Mouse (Mus musculus) thymus, adult 2 months (tissue): ENCODE measurements around the gene Ppp4r2. TPM values are rescaled to one million over a fixed set of nuclear protein-coding genes. Genes with fewer than 3 reads are reported as not detected.
A peak's percentile ranks its signal among the peaks of the same experiment; 100 is the strongest.

ENCODE experiments used
- DNase-seq: peaks from one replicate; pipeline ENCODE4 v3.0.0; 2021
- H3K27ac ChIP-seq: fragments of 200-500 bp; 2 replicates; pipeline ENCODE4 v1.5.1; 2012; ENCODE audit warnings: low read length, control low read depth; ENCODE audit not compliant: control insufficient read depth, insufficient read depth
- H3K27me3 ChIP-seq: fragments of 200-500 bp; 2 replicates; pipeline ENCODE4 v1.6.1; 2012; ENCODE audit warnings: mild to moderate bottlenecking, low read length, moderate library complexity, mixed read lengths; ENCODE audit not compliant: control insufficient read depth, insufficient read depth
- H3K36me3 ChIP-seq: fragments of 200-500 bp; 2 replicates; pipeline ENCODE4 v1.6.1; 2012; ENCODE audit warnings: mild to moderate bottlenecking, low read length, moderate library complexity; ENCODE audit not compliant: control insufficient read depth, insufficient read depth
- H3K4me1 ChIP-seq: fragments of 200-500 bp; replicated peaks from 2 replicates; pipeline ENCODE4 v1.6.1; 2012; ENCODE audit warnings: low read length; ENCODE audit not compliant: control insufficient read depth, insufficient read depth
- H3K4me3 ChIP-seq: fragments of 200-500 bp; 2 replicates; pipeline ENCODE4 v1.5.1; 2012; ENCODE audit warnings: mild to moderate bottlenecking, low read length, control low read depth, moderate library complexity; ENCODE audit not compliant: control insufficient read depth, insufficient read depth
- CTCF ChIP-seq: fragments of 200-500 bp; IDR thresholded peaks from 2 replicates; pipeline ENCODE4 v1.5.1; 2012; ENCODE audit warnings: mild to moderate bottlenecking, control low read depth, low read length, moderate library complexity, borderline replicate concordance; ENCODE audit not compliant: control insufficient read depth, poor library complexity, insufficient read depth; ENCODE audit errors: extremely low read depth
- POLR2A ChIP-seq: fragments of 200-500 bp; IDR thresholded peaks from 2 replicates; pipeline ENCODE4 v1.6.1; 2012; ENCODE audit warnings: mild to moderate bottlenecking, low read length, control low read depth, moderate library complexity; ENCODE audit not compliant: control insufficient read depth, poor library complexity, insufficient read depth; ENCODE audit errors: extremely low read depth
- WGBS: fragments of 180-500 bp; shearing (Covaris S2); methylation state at CpG from one replicate; pipeline ENCODE4 v1.1.7; 2018; 5-methylcytosine and 5-hydroxymethylcytosine counted together
- polyA plus RNA-seq: library from polyadenylated mRNA; depleted of rRNA; stranded (reverse); fragments of >200 nt; gene quantifications from 2 replicates; pipeline ENCODE4 v1.2.3, GENCODE M21; 2012

Gene Ppp4r2
- polyA plus RNA-seq, 1 experiment, result 27.0 TPM

GRCm38 (mm10) chr6:100826046-100826445 lies 7.4 kb upstream of the Ppp4r2 start:
- no peak overlapping the region for H3K4me3 ChIP-seq
- no peak for DNase-seq
- H3K27ac ChIP-seq, result no peak overlapping the region
- H3K27me3 ChIP-seq, result no peaks in the 10 kb centered on the region
- no peaks in the 10 kb centered on the region for H3K36me3 ChIP-seq
- no peaks in the 10 kb centered on the region for H3K4me1 ChIP-seq
- 91% methylated on average over 6 of the region's 6 CpGs for WGBS
- no peak for TF ChIP-seq POLR2A
- no peak for TF ChIP-seq CTCF

GRCm38 (mm10) chr6:100828565-100828964 lies 4.9 kb upstream of the Ppp4r2 start:
- WGBS, result 92% methylated on average over 7 of the region's 7 CpGs
- H3K36me3 ChIP-seq, result no peaks in the 10 kb centered on the region
- TF ChIP-seq POLR2A (no peak), CTCF (no peak)
- peaks cover 2% of the 10 kb centered on the region; the same call in 1 of the 2 replicates for H3K4me1 ChIP-seq
- H3K27ac ChIP-seq, result no peak overlapping the region
- H3K4me3 ChIP-seq, result no peak overlapping the region
- no peaks in the 10 kb centered on the region for H3K27me3 ChIP-seq
- no peak for DNase-seq

GRCm38 (mm10) chr6:100829770-100830169 lies 3.7 kb upstream of the Ppp4r2 start:
- Histone ChIP-seq H3K4me1 (peaks cover 4% of the 10 kb centered on the region), H3K27me3 (no peaks in the 10 kb centered on the region), H3K27ac (no peak overlapping the region), H3K4me3 (no peak overlapping the region), H3K36me3 (no peaks in the 10 kb centered on the region)
- 95% methylated on average over 5 of the region's 5 CpGs for WGBS
- no peak for DNase-seq
- TF ChIP-seq POLR2A (no peak), CTCF (no peak)

- WGBS, result 70% methylated on average over 3 of the region's 3 CpGs
- DNase-seq, result no peak
- Histone ChIP-seq H3K27me3 (no peaks in the 10 kb centered on the region), H3K36me3 (peaks cover 8% of the 10 kb centered on the region), H3K4me3 (no peak overlapping the region), H3K4me1 (peaks cover 5% of the 10 kb centered on the region), H3K27ac (no peak overlapping the region)
- TF ChIP-seq POLR2A (no peak), CTCF (no peak)
Observed at GRCm38 (mm10) chr6:100831188-100831587, 2.2 kb upstream of the Ppp4r2 start.

- Histone ChIP-seq H3K27me3 (no peaks in the 10 kb centered on the region), H3K36me3 (peaks cover 11% of the 10 kb centered on the region), H3K4me3 (no peak overlapping the region), H3K27ac (no peak overlapping the region), H3K4me1 (peaks cover 5% of the 10 kb centered on the region)
- 91% methylated on average over 6 of the region's 6 CpGs for WGBS
- TF ChIP-seq POLR2A, result no peak
- no peak for TF ChIP-seq CTCF
- DNase-seq, result no peak
Observed at GRCm38 (mm10) chr6:100831751-100832150, 1.7 kb upstream of the Ppp4r2 start.

- WGBS, result under 1% methylated on average over 56 of the region's 72 CpGs
- peaks cover 5% of the 10 kb centered on the region for H3K4me1 ChIP-seq
- peak overlapping the region; percentile 86 for H3K4me3 ChIP-seq
- peak; percentile 81 for DNase-seq
- peak overlapping the region; percentile 17; the same call in 1 of the 2 replicates for H3K27ac ChIP-seq
- H3K36me3 ChIP-seq, result peaks cover 25% of the 10 kb centered on the region
- H3K27me3 ChIP-seq, result no peaks in the 10 kb centered on the region
- TF ChIP-seq CTCF, result no peak
- TF ChIP-seq POLR2A, result peak; percentile 52; the same call in 1 of the 2 replicates
Observed at GRCm38 (mm10) chr6:100833811-100834481, 524 bp downstream of the Ppp4r2 start.
